Mouse (Mus musculus): Measurements from ENCODE around the gene Stx1b. TPM values are rescaled to one million over a fixed set of nuclear protein-coding genes. Genes with fewer than 3 reads are reported as not detected.

Gene Stx1b
- polyA plus RNA-seq, 1 experiment from 2014 or later: 9.3 TPM

DNA sequence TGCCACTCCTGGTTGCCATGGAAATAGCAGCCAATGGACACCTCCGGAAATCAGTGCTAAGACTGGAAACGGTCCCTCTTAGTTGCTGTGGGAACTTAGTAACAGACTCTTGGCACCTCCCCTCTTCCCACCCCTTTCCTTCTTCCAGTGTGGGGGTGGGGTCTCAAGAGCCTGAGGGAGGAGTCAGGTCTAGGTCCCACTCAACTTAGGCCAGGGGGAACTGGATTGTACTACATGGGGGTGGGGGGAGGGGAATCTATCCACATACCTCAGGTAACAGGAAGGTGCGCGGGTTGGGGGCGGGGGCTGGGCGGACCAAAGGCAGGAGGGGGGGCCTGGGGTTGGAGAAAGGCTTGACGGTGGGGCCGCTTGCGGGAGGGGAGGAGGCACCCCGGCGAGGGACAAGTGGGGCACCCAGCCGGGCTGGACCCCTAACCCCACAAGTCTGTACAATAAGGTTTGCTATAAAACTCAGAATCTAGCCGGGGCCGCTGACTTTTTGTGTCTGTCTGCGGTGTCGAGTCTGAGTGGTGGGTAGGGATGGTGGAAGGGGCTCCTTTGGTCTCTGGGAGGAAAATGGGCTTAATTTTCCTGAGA is 55.3 kb downstream of the Stx1b start:
- Histone ChIP-seq H3K27ac (peak overlapping the region; percentile 95), H3K9me3 (replicated peaks) (no peaks in the 10 kb centered on the region), H3K36me3 (peaks cover 55% of the 10 kb centered on the region), H3K27me3 (ENCODE audit: low read depth, poor library complexity, severe bottlenecking) (no peaks in the 10 kb centered on the region), H3K4me3 (peak overlapping the region; percentile 76), H3K4me1 (peaks cover 44% of the 10 kb centered on the region)
- WGBS: 1% methylated on average over 16 of the region's 16 CpGs
- DNase-seq (ENCODE audit: low spot score): peak; percentile 87

DNA sequence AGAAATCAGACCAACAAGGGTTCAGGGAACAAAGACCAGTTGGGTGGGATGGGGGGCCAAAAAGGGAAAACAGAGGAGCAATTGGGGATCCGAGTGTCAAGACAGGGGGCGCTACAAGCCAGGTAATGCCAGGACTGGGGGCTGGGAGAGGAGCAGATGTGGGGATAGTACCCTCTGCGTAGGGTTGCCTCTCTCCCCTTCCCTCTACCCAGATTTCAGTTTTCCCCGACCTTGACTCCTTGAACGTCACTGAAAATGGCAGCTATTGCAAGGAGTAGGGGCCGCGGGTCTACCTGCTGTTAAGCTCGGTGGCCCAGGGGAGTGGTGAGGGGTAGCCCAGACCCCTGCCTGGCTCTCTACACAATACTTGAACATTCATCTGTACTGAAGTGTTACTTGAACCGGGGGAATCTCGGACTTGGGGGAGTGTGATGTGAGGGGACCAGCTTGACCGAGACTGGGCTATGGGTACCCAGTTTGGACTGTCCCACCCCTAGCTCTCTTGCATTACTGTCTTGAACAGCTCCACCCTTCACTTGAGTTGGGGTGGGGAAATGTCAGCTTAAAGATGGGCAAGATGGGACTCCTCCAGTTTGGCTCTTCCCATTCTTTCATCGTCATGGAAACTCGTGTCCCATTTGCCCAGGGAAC is 55.9 kb downstream of the Stx1b start:
- H3K9me3 ChIP-seq (replicated peaks): no peaks in the 10 kb centered on the region
- H3K27ac ChIP-seq: peak overlapping the region; percentile 95; the same call in 1 of the 2 replicates
- H3K4me3 ChIP-seq: peak overlapping the region; percentile 76
- peaks cover 55% of the 10 kb centered on the region for H3K36me3 ChIP-seq
- DNase-seq (ENCODE audit: low spot score): no peak
- peaks cover 39% of the 10 kb centered on the region for H3K4me1 ChIP-seq
- no peaks in the 10 kb centered on the region for H3K27me3 ChIP-seq (ENCODE audit: low read depth, poor library complexity, severe bottlenecking)
- WGBS: 53% methylated on average over 13 of the region's 13 CpGs

DNA sequence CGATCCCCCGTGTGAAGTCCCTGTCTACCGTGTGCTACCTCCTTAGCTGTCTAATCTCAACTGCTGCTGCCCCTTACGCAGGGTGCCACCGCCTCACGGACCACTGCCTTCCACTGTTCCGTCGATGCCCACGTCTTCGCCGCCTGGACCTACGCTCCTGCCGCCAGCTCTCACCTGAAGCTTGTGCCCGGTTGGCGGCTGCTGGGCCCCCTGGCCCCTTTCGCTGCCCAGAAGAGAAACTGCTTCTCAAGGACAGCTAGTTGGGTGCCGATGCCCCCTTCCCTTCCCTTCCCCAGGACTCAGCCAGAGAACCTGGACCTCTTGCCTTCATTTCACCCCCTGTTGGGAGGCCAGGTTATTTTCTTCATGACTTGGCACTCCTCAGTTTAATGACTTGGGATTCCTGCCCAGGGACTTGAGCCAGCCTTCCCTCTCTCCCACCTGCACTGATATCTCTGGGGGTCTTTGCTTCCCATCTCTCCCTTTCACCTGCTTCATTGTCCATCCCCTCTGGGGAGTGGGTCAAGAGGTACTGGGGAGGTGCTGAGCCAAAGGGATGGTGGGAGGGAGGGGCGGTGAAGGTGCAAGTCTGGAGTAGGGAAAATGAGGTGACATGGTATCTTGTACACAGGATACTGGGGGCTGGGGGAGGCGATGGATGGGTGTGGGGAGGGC is 56.5 kb downstream of the Stx1b start:
- H3K9me3 ChIP-seq (replicated peaks): no peaks in the 10 kb centered on the region
- peaks cover 39% of the 10 kb centered on the region for H3K4me1 ChIP-seq
- 93% methylated on average over 19 of the region's 19 CpGs for WGBS
- H3K36me3 ChIP-seq: peaks cover 58% of the 10 kb centered on the region
- H3K4me3 ChIP-seq: peak overlapping the region; percentile 76; the same call in 1 of the 2 replicates
- no peak for DNase-seq (ENCODE audit: low spot score)
- H3K27ac ChIP-seq: peak overlapping the region; percentile 95; the same call in 1 of the 2 replicates
- H3K27me3 ChIP-seq (ENCODE audit: low read depth, poor library complexity, severe bottlenecking): no peaks in the 10 kb centered on the region

DNA sequence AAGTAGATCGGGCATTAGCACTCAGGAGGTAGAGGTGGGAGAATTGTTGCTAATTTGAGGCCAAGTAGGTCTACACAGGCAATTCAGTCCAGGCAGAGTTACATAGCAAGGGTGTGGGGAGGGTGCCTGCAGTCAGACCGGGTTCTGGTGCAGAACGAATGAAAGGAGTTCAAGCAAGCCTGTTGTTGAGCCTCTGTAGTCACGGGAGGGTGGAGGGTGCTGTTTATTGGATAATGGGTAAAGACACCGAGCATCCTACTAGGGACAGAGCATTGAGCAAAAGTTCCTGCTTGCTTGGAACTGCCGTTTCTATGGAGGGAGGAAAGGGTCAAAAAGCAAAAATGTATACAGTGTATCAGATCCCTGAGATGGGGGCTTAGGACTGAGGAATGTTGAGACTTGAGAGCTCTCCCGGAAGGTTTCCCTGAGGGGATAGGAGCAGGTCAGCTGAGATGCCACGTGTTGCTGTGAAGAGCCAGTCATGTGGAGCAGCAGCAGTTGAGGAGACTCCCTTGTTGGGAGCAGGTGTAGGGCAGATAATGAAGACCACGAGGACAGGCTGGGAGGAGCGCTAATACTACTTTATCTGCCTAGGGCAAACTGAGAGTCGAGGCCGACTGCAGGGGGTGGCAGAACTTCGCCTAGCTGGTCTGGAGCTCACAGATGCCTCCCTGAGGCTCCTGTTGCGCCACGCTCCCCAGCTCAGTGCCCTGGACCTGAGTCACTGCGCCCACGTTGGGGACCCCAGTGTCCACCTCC is 57.3 kb downstream of the Stx1b start:
- no peak for DNase-seq (ENCODE audit: low spot score)

DNA sequence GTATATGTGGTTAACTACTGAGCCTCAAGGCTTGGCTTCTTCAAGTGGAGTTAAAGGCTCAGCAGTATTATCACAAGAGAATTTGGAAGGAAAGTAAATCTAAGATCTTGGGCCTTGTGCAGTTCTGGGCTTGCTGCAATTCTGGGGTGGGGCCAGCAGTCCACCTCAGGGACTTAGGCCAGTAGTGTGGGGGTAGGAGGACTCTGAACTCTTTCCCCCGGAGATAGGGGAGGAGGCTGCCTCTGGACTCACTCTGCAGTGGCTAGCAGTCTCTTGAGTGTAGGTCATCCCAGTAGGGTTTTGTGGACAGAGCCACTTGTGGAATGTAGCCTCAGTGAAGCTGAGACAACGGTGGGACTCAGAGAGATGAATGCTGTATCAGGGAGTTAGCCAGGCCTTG is 58.6 kb downstream of the Stx1b start:
- no peak for DNase-seq (ENCODE audit: low spot score)
- 95% methylated on average over 2 of the region's 2 CpGs for WGBS
- H3K4me3 ChIP-seq: no peak overlapping the region
- H3K9me3 ChIP-seq (replicated peaks): no peaks in the 10 kb centered on the region
- H3K4me1 ChIP-seq: peaks cover 32% of the 10 kb centered on the region
- H3K27me3 ChIP-seq (ENCODE audit: low read depth, poor library complexity, severe bottlenecking): no peaks in the 10 kb centered on the region
- H3K36me3 ChIP-seq: peaks cover 79% of the 10 kb centered on the region
- H3K27ac ChIP-seq: no peak overlapping the region

More for the DNA sequence above, 57.3 kb downstream of the Stx1b start:
- 84% methylated on average over 17 of the region's 17 CpGs for WGBS
- H3K27me3 ChIP-seq (ENCODE audit: low read depth, poor library complexity, severe bottlenecking): no peaks in the 10 kb centered on the region
- H3K4me3 ChIP-seq: no peak overlapping the region
- peaks cover 66% of the 10 kb centered on the region for H3K36me3 ChIP-seq
- H3K27ac ChIP-seq: no peak overlapping the region
- H3K4me1 ChIP-seq: peaks cover 39% of the 10 kb centered on the region
- H3K9me3 ChIP-seq (replicated peaks): no peaks in the 10 kb centered on the region

DNA sequence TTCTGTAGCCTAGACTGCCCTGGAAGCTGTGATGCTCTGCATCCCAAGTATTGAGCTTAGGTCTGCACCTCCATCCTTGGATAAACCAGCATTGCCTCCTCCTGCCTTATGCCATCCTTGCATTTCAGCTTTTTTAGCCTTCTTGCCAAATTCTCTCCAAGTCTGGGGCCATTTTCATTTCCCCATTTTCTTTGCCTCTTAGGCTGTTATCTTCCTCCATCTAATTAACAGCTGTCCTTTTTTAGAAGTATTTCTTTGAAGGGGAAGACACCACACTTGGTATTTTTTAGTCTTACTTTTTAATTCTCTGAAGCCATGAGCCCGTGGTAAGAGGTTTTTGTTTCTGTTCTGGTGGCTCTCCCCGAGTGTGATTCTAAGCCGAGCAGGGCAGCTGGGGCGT is 60.7 kb downstream of the Stx1b start:
- 90% methylated on average over 4 of the region's 4 CpGs for WGBS
- H3K4me3 ChIP-seq: no peak overlapping the region
- peaks cover 30% of the 10 kb centered on the region for H3K4me1 ChIP-seq
- peaks cover 97% of the 10 kb centered on the region for H3K36me3 ChIP-seq
- no peaks in the 10 kb centered on the region for H3K27me3 ChIP-seq (ENCODE audit: low read depth, poor library complexity, severe bottlenecking)
- H3K9me3 ChIP-seq (replicated peaks): no peaks in the 10 kb centered on the region
- no peak for DNase-seq (ENCODE audit: low spot score)
- H3K27ac ChIP-seq: no peak overlapping the region

DNA sequence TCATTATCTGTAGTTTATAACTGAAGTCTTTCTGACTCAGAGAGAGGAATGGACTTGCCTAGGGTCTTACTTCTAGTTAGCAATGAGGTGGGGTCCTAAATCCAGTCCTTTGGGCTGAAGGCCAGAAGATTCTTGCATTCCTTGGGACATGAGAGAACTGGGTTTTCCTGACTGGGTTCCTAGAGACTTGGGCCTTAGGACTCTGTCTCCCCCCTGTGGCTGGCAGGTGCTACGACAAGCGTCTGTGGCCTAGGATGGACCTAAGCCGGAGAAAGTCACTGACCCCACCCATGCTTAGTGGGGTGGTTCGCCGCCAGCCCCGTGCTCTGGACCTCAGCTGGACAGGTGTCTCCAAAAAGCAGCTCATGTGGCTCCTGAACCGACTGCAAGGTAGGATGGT is 63.3 kb downstream of the Stx1b start:
- peaks cover 97% of the 10 kb centered on the region for H3K36me3 ChIP-seq
- H3K4me1 ChIP-seq: peaks cover 28% of the 10 kb centered on the region
- DNase-seq (ENCODE audit: low spot score): peak; percentile 77
- H3K4me3 ChIP-seq: no peak overlapping the region
- no peak overlapping the region for H3K27ac ChIP-seq
- H3K9me3 ChIP-seq (replicated peaks): no peaks in the 10 kb centered on the region
- H3K27me3 ChIP-seq (ENCODE audit: low read depth, poor library complexity, severe bottlenecking): no peaks in the 10 kb centered on the region
- WGBS: 59% methylated on average over 7 of the region's 7 CpGs

DNA sequence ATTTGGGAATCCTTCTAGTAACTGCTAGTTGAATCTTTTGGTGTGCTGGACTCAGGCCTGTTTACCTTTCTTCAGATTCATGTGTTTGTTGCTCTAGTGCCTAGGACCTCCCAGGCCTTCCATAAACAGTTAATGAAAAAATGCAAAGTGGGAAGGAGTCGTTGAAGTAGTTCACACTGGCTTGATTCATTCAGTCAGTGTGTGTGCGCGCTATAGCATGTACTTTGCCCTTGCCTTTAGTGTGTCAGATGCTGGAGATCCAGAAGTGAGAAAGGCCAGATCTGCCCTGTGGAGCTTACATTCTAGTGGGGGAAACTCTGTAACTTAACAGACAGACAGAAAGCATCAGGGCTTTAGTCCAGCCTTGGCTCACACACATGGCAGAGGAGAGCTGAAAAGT is 63.9 kb downstream of the Stx1b start:
- peaks cover 32% of the 10 kb centered on the region for H3K4me1 ChIP-seq
- H3K36me3 ChIP-seq: peaks cover 97% of the 10 kb centered on the region
- DNase-seq (ENCODE audit: low spot score): no peak
- H3K9me3 ChIP-seq (replicated peaks): no peaks in the 10 kb centered on the region
- no peak overlapping the region for H3K4me3 ChIP-seq
- 88% methylated on average over 3 of the region's 3 CpGs for WGBS
- no peaks in the 10 kb centered on the region for H3K27me3 ChIP-seq (ENCODE audit: low read depth, poor library complexity, severe bottlenecking)
- no peak overlapping the region for H3K27ac ChIP-seq

DNA sequence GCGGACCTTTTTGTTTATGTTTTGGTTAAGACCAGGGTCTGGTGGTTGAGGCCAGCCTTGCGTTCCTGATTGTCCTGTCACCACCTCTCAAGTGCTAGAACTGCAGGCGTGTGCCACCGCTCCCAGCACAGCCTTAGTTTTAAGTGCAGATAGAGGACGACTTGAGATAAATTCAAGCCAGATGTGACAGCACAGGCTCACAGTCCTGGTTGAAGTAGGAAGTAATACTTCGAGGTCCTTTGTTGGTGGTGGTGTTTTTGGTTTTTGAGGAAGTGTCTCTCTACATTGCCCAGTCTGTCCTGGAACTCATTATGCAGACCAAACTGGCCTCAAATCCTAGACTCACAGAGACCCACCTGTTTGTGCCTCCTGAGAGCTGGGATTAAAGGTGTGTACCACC is 64.6 kb downstream of the Stx1b start:
- Histone ChIP-seq H3K4me1 (peaks cover 32% of the 10 kb centered on the region), H3K9me3 (replicated peaks) (no peaks in the 10 kb centered on the region), H3K27me3 (ENCODE audit: low read depth, poor library complexity, severe bottlenecking) (no peaks in the 10 kb centered on the region), H3K27ac (no peak overlapping the region), H3K4me3 (no peak overlapping the region), H3K36me3 (peaks cover 97% of the 10 kb centered on the region)
- 26% methylated on average over 6 of the region's 6 CpGs for WGBS
- no peak for DNase-seq (ENCODE audit: low spot score)

Other genes with a start within 250 kb of the Stx1b start
- 9.4 and 12.4 TPM in 2 replicates for gene Ccdc189, start 236.0 kb downstream of the Stx1b start, polyA plus RNA-seq (2016; fragmentation: Nextera tagmentation; extraction: Ambion mirVana)
- 62.2 and 69.6 TPM in 2 replicates for gene Rnf40, start 235.8 kb downstream of the Stx1b start, polyA plus RNA-seq (2016; fragmentation: Nextera tagmentation; extraction: Ambion mirVana)
- 29.0 and 32.9 TPM in 2 replicates for gene Zfp629, start 208.8 kb downstream of the Stx1b start, polyA plus RNA-seq (2016; fragmentation: Nextera tagmentation; extraction: Ambion mirVana)
- gene Bcl7c, start 115.6 kb downstream of the Stx1b start, polyA plus RNA-seq (2016; fragmentation: Nextera tagmentation; extraction: Ambion mirVana): 77.9 and 79.5 TPM in 2 replicates
- gene Ctf1, start 111.8 kb downstream of the Stx1b start, polyA plus RNA-seq (2016; fragmentation: Nextera tagmentation; extraction: Ambion mirVana): 11.1 and 14.2 TPM in 2 replicates
- 0.28 and 0.73 TPM in 2 replicates for gene Ctf2, start 92.4 kb downstream of the Stx1b start, polyA plus RNA-seq (2016; fragmentation: Nextera tagmentation; extraction: Ambion mirVana)
- 9.4 and 10.8 TPM in 2 replicates for gene Fbxl19, start 80.0 kb downstream of the Stx1b start, polyA plus RNA-seq (2016; fragmentation: Nextera tagmentation; extraction: Ambion mirVana)
- 15.2 and 16.0 TPM in 2 replicates for gene Orai3, start 54.7 kb downstream of the Stx1b start, polyA plus RNA-seq (2016; fragmentation: Nextera tagmentation; extraction: Ambion mirVana)
- 21.9 and 24.2 TPM in 2 replicates for gene Setd1a, start 47.9 kb downstream of the Stx1b start, polyA plus RNA-seq (2016; fragmentation: Nextera tagmentation; extraction: Ambion mirVana)
- not detected in 2 replicates for gene Gm49388, start 38.9 kb downstream of the Stx1b start, polyA plus RNA-seq (2016; fragmentation: Nextera tagmentation; extraction: Ambion mirVana)
- gene Hsd3b7, start 23.9 kb downstream of the Stx1b start, polyA plus RNA-seq (2016; fragmentation: Nextera tagmentation; extraction: Ambion mirVana): 5.5 and 8.2 TPM in 2 replicates
- 20.2 and 28.5 TPM in 2 replicates for gene Stx4a, start 255 bp downstream of the Stx1b start, polyA plus RNA-seq (2016; fragmentation: Nextera tagmentation; extraction: Ambion mirVana)
- 20.0 and 20.3 TPM in 2 replicates for gene Zfp646, start 51.7 kb upstream of the Stx1b start, polyA plus RNA-seq (2016; fragmentation: Nextera tagmentation; extraction: Ambion mirVana)
- gene Zfp668, start 52.3 kb upstream of the Stx1b start, polyA plus RNA-seq (2016; fragmentation: Nextera tagmentation; extraction: Ambion mirVana): 47.9 and 48.0 TPM in 2 replicates
- 0.50 and 0.75 TPM in 2 replicates for gene Prss53, start 66.4 kb upstream of the Stx1b start, polyA plus RNA-seq (2016; fragmentation: Nextera tagmentation; extraction: Ambion mirVana)
- not detected in 2 replicates for gene Gm21974, start 70.9 kb upstream of the Stx1b start, polyA plus RNA-seq (2016; fragmentation: Nextera tagmentation; extraction: Ambion mirVana)
- gene Vkorc1, start 71.1 kb upstream of the Stx1b start, polyA plus RNA-seq (2016; fragmentation: Nextera tagmentation; extraction: Ambion mirVana): 48.3 and 51.8 TPM in 2 replicates
- 130 and 137 TPM in 2 replicates for gene Bckdk, start 79.5 kb upstream of the Stx1b start, polyA plus RNA-seq (2016; fragmentation: Nextera tagmentation; extraction: Ambion mirVana)
- gene Kat8, start 88.0 kb upstream of the Stx1b start, polyA plus RNA-seq (2016; fragmentation: Nextera tagmentation; extraction: Ambion mirVana): 48.0 and 53.0 TPM in 2 replicates
- gene Prss8, start 105.6 kb upstream of the Stx1b start, polyA plus RNA-seq (2016; fragmentation: Nextera tagmentation; extraction: Ambion mirVana): 6.3 and 7.2 TPM in 2 replicates
- gene Prss36, start 122.2 kb upstream of the Stx1b start, polyA plus RNA-seq (2016; fragmentation: Nextera tagmentation; extraction: Ambion mirVana): 9.7 and 10.1 TPM in 2 replicates
- gene Fus, start 142.9 kb upstream of the Stx1b start, polyA plus RNA-seq (2016; fragmentation: Nextera tagmentation; extraction: Ambion mirVana): 408 and 469 TPM in 2 replicates
- gene Pycard, start 169.3 kb upstream of the Stx1b start, polyA plus RNA-seq (2016; fragmentation: Nextera tagmentation; extraction: Ambion mirVana): 5.2 and 6.5 TPM in 2 replicates
- gene Trim72, start 179.4 kb upstream of the Stx1b start, polyA plus RNA-seq (2016; fragmentation: Nextera tagmentation; extraction: Ambion mirVana): not detected in 2 replicates
- gene Itgam, start 238.1 kb upstream of the Stx1b start, polyA plus RNA-seq (2016; fragmentation: Nextera tagmentation; extraction: Ambion mirVana): 0.28 and 0.40 TPM in 2 replicates
- not detected in 2 replicates for gene Gm49368, start 238.1 kb upstream of the Stx1b start, polyA plus RNA-seq (2016; fragmentation: Nextera tagmentation; extraction: Ambion mirVana)

All from limb, embryonic 10.5 days (tissue).